ENCODE assay signal across 8 mouse cellular contexts in genomic region chr9:37462764-37463163, GRCm38 (mm10). TPM values are rescaled to one million over a fixed set of nuclear protein-coding genes. Genes with fewer than 3 reads are reported as not detected.
DNase-seq lines count a peak whose midpoint lies in the region; TF ChIP-seq lines count a peak whose summit lies in the region.

No protein-coding gene starts in this region.

- H3K27ac ChIP-seq in ES-E14 (ENCODE audit: insufficient read depth, low read depth, low read length, poor library complexity, severe bottlenecking), result no peak overlapping the region

- no peaks in the 10 kb centered on the region for H3K9me3 ChIP-seq in ES-E14 (ENCODE audit: control insufficient read depth, insufficient read depth, low read depth, low read length)

- no peak overlapping the region for H3K9ac ChIP-seq in ES-E14 (ENCODE audit: insufficient read depth, low read depth, low read length, poor library complexity, severe bottlenecking)

- intact Hi-C loops in heart, postnatal 14 days (cut with DNase I), result loop anchor here (1.0 to 5.0 kb wide), 3 partner anchors 45 to 175 kb away; no protein-coding TSS in a partner anchor

- H3K36me3 ChIP-seq in ES-E14 (ENCODE audit: control insufficient read depth, insufficient read depth, low read length, poor library complexity, severe bottlenecking), result no peaks in the 10 kb centered on the region

- DNase-seq in layer of hippocampus, adult 11-12 months (ENCODE audit: low spot score), result peak; percentile 55
- no peak for DNase-seq in layer of hippocampus, adult 9-10 months (ENCODE audit: low spot score)
- DNase-seq in ES-E14 (ENCODE audit: low read depth, low spot score), result no peak
- peak; percentile 85 for DNase-seq in brain, adult 2 months (ENCODE audit: low read depth, low spot score)
- DNase-seq in heart, postnatal 14 days, result peak; percentile 43 to 69
- peak; percentile 37 to 62 for DNase-seq in layer of hippocampus, postnatal 14 days (ENCODE audit: low spot score in 2 of 2)
- peak; percentile 34 for DNase-seq in neural tube, embryonic 10.5 days (ENCODE audit: extremely low spot score, low spot score)
- no peak for DNase-seq in yolk sac, embryonic 10.5 days (ENCODE audit: low spot score)

- H3K4me1 ChIP-seq in ES-E14 (ENCODE audit: control insufficient read depth in 2 of 2, insufficient read depth in 2 of 2, low read length in 2 of 2, poor library complexity in 1 of 2), result no peaks in the 10 kb centered on the region

- no peak overlapping the region for H3K4me3 ChIP-seq in ES-E14 (ENCODE audit: insufficient read depth in 1 of 2, low read depth in 1 of 2, low read length in 2 of 2, poor library complexity in 1 of 2, severe bottlenecking in 1 of 2)

- in situ Hi-C loops in ES-E14 (cut with MboI; ENCODE audit: low sequenced_read_pairs in 2 of 2, unreplicated experiment in 2 of 2), result no loop called here

TF ChIP-seq in ES-E14, 5 proteins besides CTCF, POLR2A, EP300 and RAD21:
- TF ChIP-seq ZC3H11A (IDR thresholded peaks at IDR 0.05; ENCODE audit: borderline replicate concordance, low read depth, low read length) (peak; percentile 86), ZNF384 (IDR thresholded peaks at IDR 0.05; ENCODE audit: low read depth, low read length) (no peak)

RNA-seq across cellular contexts. Expression of gene Msantd2, which starts 26.4 kb away (rescaled TPM):
- total RNA-seq in ES-E14 (2012; rRNA removed), result 66.9 and 81.3 TPM in 2 replicates
- total RNA-seq in heart, postnatal 14 days (2021), result 10 to 100 TPM; 10.5 to 11.3 TPM
- total RNA-seq in layer of hippocampus, postnatal 14 days (2021), result 10 to 100 TPM; 22.3 to 22.7 TPM

RNA-seq across cellular contexts. Expression of gene Robo3, which starts 29.7 kb away (rescaled TPM):
- 1.2 and 1.4 TPM in 2 replicates for total RNA-seq in ES-E14 (2012; rRNA removed)
- not detected for total RNA-seq in heart, postnatal 14 days (2021)
- total RNA-seq in layer of hippocampus, postnatal 14 days (2021), result 10 to 100 TPM; 19.0 to 22.3 TPM

Comparison
In these comparisons a context has a peak if more than half of its experiments do, and no peak if none do; other contexts are left out.
1. DNase-seq: peak in layer of hippocampus, adult 11-12 months (single experiment), brain, adult 2 months (single experiment), heart, postnatal 14 days (2 of 2), layer of hippocampus, postnatal 14 days (2 of 2) and neural tube, embryonic 10.5 days (single experiment); none in layer of hippocampus, adult 9-10 months (single experiment), ES-E14 (single experiment) and yolk sac, embryonic 10.5 days (single experiment).